Mouse (Mus musculus) heart, postnatal 36 days (tissue): Measurements from ENCODE around the gene Pafah1b2. TPM values are rescaled to one million over a fixed set of nuclear protein-coding genes. Genes with fewer than 3 reads are reported as not detected.

Experiments used
- microRNA-seq, 2 experiments: library from miRNA; unstranded; fragments of <30 nt; microRNA quantifications; one replicate each; pipeline ENCODE4 v1.2.0; 2021; ENCODE audit warnings: borderline number of aligned reads in 2 of 2
- total RNA-seq, 2 experiments: library from RNA; stranded (reverse); gene quantifications; 2 replicates each; pipeline ENCODE4 v1.2.3; 2021

Pafah1b2 gene
- total RNA-seq, 2 experiments from 2014 or later: 48.1 to 50.0 TPM

Small RNA genes within 50 kb of the gene (microRNA-seq; reads per million reads assigned to microRNA genes)
- gene Mir7087: 0 to 1.3 reads per million in 2 experiments

Other genes with a start within 250 kb of the Pafah1b2 start
- 1 to 10 TPM; 6.8 to 7.6 TPM for gene Cep164, start 184.0 kb downstream of the Pafah1b2 start, total RNA-seq
- gene Bace1, start 174.1 kb downstream of the Pafah1b2 start, total RNA-seq: 10 to 100 TPM; 27.8 to 32.0 TPM
- gene Pcsk7, start 106.2 kb downstream of the Pafah1b2 start, total RNA-seq: 10 to 100 TPM; 13.5 to 15.6 TPM
- gene Rnf214, start 105.8 kb downstream of the Pafah1b2 start, total RNA-seq: 10 to 100 TPM; 35.1 to 36.0 TPM
- gene Tagln, start 76.6 kb downstream of the Pafah1b2 start, total RNA-seq: 10 to 100 TPM; 71.4 TPM
- 10 to 100 TPM; 79.7 to 89.1 TPM for gene Sidt2, start 57.4 kb downstream of the Pafah1b2 start, total RNA-seq
- 10 to 100 TPM; 75.9 to 76.1 TPM for gene Sik3, start 130 bp upstream of the Pafah1b2 start, total RNA-seq
- not detected for gene Apoa1, start 215.9 kb upstream of the Pafah1b2 start, total RNA-seq
- gene Apoc3, start 222.9 kb upstream of the Pafah1b2 start, total RNA-seq: not detected
- gene Apoa4, start 228.0 kb upstream of the Pafah1b2 start, total RNA-seq: not detected